Mouse (Mus musculus) liver, embryonic 11.5 days (tissue): ENCODE measurements around the gene Rab40c. TPM values are rescaled to one million over a fixed set of nuclear protein-coding genes. Genes with fewer than 3 reads are reported as not detected.

Source experiments
- ATAC-seq: fragments of 200-750 bp; cut with Nextera tagmentation; replicated peaks from 2 replicates; pipeline ENCODE4 v1.8.0; 2017; ENCODE audit warnings: moderate number of reproducible peaks, mild to moderate bottlenecking, moderate TSS enrichment, moderate library complexity; ENCODE audit not compliant: low FRiP score
- DNase-seq: peaks from one replicate; pipeline ENCODE4 v3.0.0-alpha.2; 2017; ENCODE audit warnings: low spot score
- H3K27ac ChIP-seq: fragments of 300-500 bp; sonication (generic); 2 replicates; pipeline ENCODE4 v1.5.1; 2014; ENCODE audit warnings: mild to moderate bottlenecking, low read depth, low read length, control low read depth
- H3K27me3 ChIP-seq: fragments of 300-500 bp; sonication (generic); replicated peaks from 2 replicates; pipeline ENCODE4 v1.6.1; 2014; ENCODE audit warnings: low read length, mixed read lengths; ENCODE audit not compliant: control insufficient read depth, insufficient read depth
- H3K36me3 ChIP-seq: fragments of 300-500 bp; sonication (generic); 2 replicates; pipeline ENCODE4 v1.6.1; 2014; ENCODE audit warnings: mild to moderate bottlenecking, low read length, moderate library complexity, mixed read lengths; ENCODE audit not compliant: control insufficient read depth, insufficient read depth
- H3K4me1 ChIP-seq: fragments of 300-500 bp; sonication (generic); replicated peaks from 2 replicates; pipeline ENCODE4 v1.6.1; 2014; ENCODE audit warnings: low read length, mixed read lengths; ENCODE audit not compliant: control insufficient read depth, insufficient read depth
- H3K4me2 ChIP-seq: fragments of 300-500 bp; sonication (generic); 2 replicates; pipeline ENCODE4 v1.6.1; 2014; ENCODE audit warnings: mild to moderate bottlenecking, control low read depth, moderate library complexity
- H3K4me3 ChIP-seq: fragments of 300-500 bp; sonication (generic); 2 replicates; pipeline ENCODE4 v1.5.1; 2014; ENCODE audit warnings: low read depth, low read length, control low read depth
- H3K9ac ChIP-seq: fragments of 300-500 bp; sonication (generic); 2 replicates; pipeline ENCODE4 v1.6.1; 2014; ENCODE audit warnings: low read depth, low read length, control low read depth
- H3K9me3 ChIP-seq: fragments of 300-500 bp; sonication (generic); 2 replicates; pipeline ENCODE4 v1.6.1; 2016; ENCODE audit warnings: low read length, inconsistent platforms, mixed read lengths; ENCODE audit not compliant: control insufficient read depth
- WGBS: fragments of 180-500 bp; shearing (Covaris S2); extraction: QIAGEN DNeasy Blood & Tissue Kit; methylation state at CpG from one replicate; pipeline ENCODE4 v1.1.7; 2014; 5-methylcytosine and 5-hydroxymethylcytosine counted together
- polyA plus RNA-seq: library from polyadenylated mRNA; unstranded; fragments of >200 nt; fragmentation: Nextera tagmentation; extraction: Ambion mirVana; gene quantifications from 2 replicates; pipeline ENCODE4 v1.2.1, GENCODE M21; 2014

Rab40c gene
- polyA plus RNA-seq, 1 experiment from 2014 or later: 10.7 TPM

DNA sequence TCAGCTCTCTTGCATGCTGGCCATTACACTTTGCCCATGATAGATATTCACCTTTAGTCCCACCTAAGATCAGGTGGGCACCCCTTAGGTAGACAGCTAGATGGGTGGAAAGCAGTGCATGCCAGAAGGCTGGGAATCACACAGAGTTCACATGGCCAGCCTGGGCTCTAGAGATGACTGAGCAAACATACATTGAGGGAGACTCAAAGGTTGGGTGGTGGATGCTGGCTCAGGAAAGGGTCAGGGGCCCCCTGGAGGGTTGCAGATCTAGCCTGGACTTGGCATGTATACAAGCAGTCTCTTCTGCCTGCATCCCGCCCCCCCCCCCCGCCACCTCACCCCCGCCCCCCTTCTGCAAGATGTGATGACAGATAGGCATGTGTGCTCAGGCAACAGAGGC, 31.2 kb upstream of the Rab40c start:
- Histone ChIP-seq H3K4me3 (no peak overlapping the region; the same call in 1 of the 2 replicates), H3K4me2 (peak overlapping the region; percentile 85; the same call in 1 of the 2 replicates), H3K9me3 (no peaks in the 10 kb centered on the region), H3K27ac (no peak overlapping the region), H3K4me1 (peaks cover 43% of the 10 kb centered on the region), H3K9ac (no peak overlapping the region), H3K27me3 (peaks cover 42% of the 10 kb centered on the region), H3K36me3 (no peaks in the 10 kb centered on the region)
- ATAC-seq (no peak; the same call in 1 of the 2 replicates), DNase-seq (no peak)
- 0% methylated on average over 3 of the region's 3 CpGs for WGBS

DNA sequence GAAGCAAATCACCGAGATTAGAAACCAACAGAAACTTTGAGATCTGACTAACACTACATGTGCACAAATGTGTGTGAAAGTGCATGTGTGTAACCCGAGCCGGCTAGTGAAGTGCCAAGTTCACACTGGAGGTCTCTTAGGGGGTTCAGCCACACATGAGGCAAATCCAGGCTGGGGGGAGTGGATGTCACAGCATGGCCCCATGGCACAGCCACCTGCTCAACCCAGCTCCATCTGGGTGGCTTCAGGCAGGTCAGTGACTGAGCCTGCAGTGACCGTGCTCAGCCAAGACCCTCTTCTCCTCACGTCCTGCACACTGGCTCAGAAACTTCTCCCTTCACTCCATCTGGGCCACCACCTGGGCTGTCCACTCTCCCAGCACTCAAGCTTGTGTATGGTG, 30.5 kb upstream of the Rab40c start:
- no peaks in the 10 kb centered on the region for H3K36me3 ChIP-seq
- WGBS: 78% methylated on average over 5 of the region's 5 CpGs
- peaks cover 48% of the 10 kb centered on the region for H3K4me1 ChIP-seq
- no peak overlapping the region for H3K9ac ChIP-seq
- no peak overlapping the region for H3K4me2 ChIP-seq
- no peak for DNase-seq
- ATAC-seq: no peak
- no peak overlapping the region for H3K27ac ChIP-seq
- H3K4me3 ChIP-seq: no peak overlapping the region
- H3K9me3 ChIP-seq: no peaks in the 10 kb centered on the region
- H3K27me3 ChIP-seq: peaks cover 42% of the 10 kb centered on the region

DNA sequence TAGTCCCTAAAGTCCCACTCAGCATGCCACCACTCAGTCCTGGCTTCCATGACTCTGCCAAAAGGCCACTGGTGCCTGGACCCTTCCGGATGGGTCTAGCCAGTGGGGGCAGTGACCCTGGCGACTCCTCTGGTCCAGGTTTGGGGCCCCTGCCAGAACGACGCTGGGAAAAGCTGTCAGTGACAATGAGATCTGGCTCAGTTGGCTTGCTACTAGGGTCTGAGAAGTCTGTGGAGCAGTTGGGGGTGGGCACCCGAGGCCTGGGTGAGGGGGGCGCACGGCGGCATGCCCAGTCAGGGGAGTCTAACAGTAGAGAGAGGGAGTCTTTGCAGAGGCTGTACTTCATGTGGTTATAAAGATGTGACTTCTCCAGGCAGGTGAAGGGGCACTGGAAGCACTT, 28.5 kb upstream of the Rab40c start:
- peaks cover 33% of the 10 kb centered on the region for H3K27me3 ChIP-seq
- peak overlapping the region; percentile 39; the same call in 1 of the 2 replicates for H3K4me2 ChIP-seq
- no peak overlapping the region for H3K4me3 ChIP-seq
- H3K4me1 ChIP-seq: peaks cover 66% of the 10 kb centered on the region
- DNase-seq: no peak
- WGBS: 75% methylated on average over 8 of the region's 8 CpGs
- peak overlapping the region; percentile 58 for H3K9ac ChIP-seq
- H3K9me3 ChIP-seq: no peaks in the 10 kb centered on the region
- peak overlapping the region; percentile 33 for H3K27ac ChIP-seq
- no peak for ATAC-seq
- H3K36me3 ChIP-seq: no peaks in the 10 kb centered on the region

DNA sequence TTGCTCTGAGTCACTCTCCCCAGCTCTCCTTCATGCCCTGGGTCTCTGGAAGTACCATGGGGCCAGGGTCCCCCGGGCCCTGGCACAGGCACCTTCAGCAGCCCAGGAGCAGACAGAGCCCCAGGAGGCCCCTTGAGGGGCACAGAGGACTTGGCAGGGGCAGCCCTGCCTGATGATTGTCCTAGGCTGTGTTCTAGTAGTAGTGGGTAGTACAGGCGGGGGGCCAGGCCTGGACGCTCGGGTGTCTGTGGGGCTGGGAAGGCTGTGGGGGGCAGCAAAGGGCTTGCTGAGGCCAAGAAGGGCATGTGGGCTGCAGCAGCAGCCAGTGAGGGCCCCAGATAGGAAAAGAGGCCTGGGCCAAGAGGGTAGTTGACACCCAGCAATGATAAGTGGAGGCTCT, 28.0 kb upstream of the Rab40c start:
- 80% methylated on average over 4 of the region's 4 CpGs for WGBS
- DNase-seq: no peak
- Histone ChIP-seq H3K4me2 (peak overlapping the region; percentile 39), H3K4me1 (peaks cover 67% of the 10 kb centered on the region), H3K27me3 (peaks cover 28% of the 10 kb centered on the region), H3K36me3 (no peaks in the 10 kb centered on the region), H3K9ac (peak overlapping the region; percentile 58), H3K27ac (peak overlapping the region; percentile 33), H3K4me3 (no peak overlapping the region), H3K9me3 (no peaks in the 10 kb centered on the region)
- 0 out of 2 replicates have a peak, but pooled peaks have one; percentile 19 for ATAC-seq

DNA sequence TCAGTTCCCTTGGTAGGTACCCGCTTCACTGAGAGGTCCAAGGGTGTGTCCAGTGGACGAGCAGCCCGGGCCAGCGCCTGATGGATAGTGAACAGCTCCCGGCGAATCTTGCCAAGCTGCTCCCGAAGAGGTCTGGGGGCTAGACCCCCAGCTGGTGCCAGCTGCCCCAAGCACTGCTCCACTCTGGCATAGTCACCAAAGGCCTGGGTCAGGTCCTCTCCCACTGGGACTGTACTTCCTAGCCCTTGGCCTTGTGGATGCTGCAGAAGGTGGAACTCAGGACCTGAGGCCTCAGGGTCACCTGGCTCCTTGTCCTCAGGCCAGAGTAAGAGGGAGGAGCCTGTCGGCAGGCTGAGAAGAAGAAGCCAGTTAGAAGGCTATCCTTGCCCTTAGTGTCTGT, 27.4 kb upstream of the Rab40c start:
- H3K4me2 ChIP-seq: peak overlapping the region; percentile 39
- H3K4me1 ChIP-seq: peaks cover 61% of the 10 kb centered on the region
- peak overlapping the region; percentile 33 for H3K27ac ChIP-seq
- DNase-seq (no peak), ATAC-seq (no peak)
- H3K4me3 ChIP-seq: no peak overlapping the region
- H3K36me3 ChIP-seq: no peaks in the 10 kb centered on the region
- H3K9me3 ChIP-seq: no peaks in the 10 kb centered on the region
- WGBS: 81% methylated on average over 8 of the region's 8 CpGs
- peaks cover 21% of the 10 kb centered on the region for H3K27me3 ChIP-seq
- peak overlapping the region; percentile 58 for H3K9ac ChIP-seq

DNA sequence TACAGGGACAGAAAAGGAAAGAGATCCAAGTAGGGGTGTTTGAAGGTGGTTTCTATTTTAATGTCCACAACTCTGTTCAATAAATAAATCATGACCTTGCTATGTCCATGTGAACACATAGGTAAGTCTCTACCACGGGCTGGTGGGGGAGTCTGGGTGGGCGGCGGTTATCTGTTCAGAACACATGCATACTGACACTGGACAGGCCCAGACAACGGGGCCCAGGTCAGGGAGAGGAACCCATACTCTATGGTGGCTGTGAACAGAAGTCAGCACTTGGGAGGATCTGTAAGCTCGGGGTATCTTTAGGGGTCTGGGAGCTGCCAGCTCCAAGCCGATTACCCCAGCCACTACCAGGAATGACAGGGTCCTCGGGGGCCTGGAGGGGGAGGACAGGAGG, 26.8 kb upstream of the Rab40c start:
- H3K36me3 ChIP-seq: no peaks in the 10 kb centered on the region
- H3K27me3 ChIP-seq: peaks cover 16% of the 10 kb centered on the region
- 46% methylated on average over 7 of the region's 7 CpGs for WGBS
- H3K9ac ChIP-seq: peak overlapping the region; percentile 58
- H3K9me3 ChIP-seq: no peaks in the 10 kb centered on the region
- no peak overlapping the region for H3K4me3 ChIP-seq
- DNase-seq: no peak
- peak overlapping the region; percentile 73 for H3K27ac ChIP-seq
- peak overlapping the region; percentile 39 for H3K4me2 ChIP-seq
- peak; percentile 39; the same call in 1 of the 2 replicates for ATAC-seq
- peaks cover 57% of the 10 kb centered on the region for H3K4me1 ChIP-seq

DNA sequence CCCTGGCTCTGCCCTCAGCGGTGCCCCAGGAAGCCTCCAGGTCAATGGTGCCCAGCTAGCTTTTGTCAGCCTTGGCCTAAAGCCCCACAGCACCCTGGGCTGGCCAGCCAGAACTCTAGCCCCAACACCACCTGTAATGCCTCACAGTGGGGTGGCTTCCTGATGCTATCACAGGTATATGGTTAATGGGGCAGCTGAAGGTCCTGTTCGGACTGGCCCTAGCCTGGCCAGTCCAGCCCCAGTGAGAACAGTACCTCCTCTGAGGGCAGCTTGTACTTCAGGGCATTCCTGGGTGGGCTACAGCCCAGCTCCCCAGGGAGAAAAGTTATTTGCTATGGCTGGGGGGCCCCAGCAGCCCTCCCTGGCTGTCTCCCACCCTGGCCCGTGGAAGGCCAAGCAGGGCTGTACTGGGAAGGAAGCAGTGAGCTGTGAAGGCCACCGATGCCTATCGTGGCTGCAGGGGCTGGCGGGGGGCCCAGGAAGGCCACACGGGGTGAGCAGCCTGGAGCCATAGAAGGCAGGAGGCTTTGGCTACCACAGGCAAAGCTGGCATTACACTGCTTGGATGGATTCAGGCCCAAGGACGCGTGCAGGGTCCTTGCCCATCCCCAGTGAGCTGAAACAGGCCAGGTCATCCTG, 26.1 kb upstream of the Rab40c start:
- H3K9me3 ChIP-seq: no peaks in the 10 kb centered on the region
- WGBS: 83% methylated on average over 9 of the region's 9 CpGs
- no peaks in the 10 kb centered on the region for H3K36me3 ChIP-seq
- H3K27me3 ChIP-seq: peaks cover 9% of the 10 kb centered on the region
- H3K4me2 ChIP-seq: peak overlapping the region; percentile 12; the same call in 1 of the 2 replicates
- H3K4me1 ChIP-seq: peaks cover 53% of the 10 kb centered on the region
- H3K9ac ChIP-seq: peak overlapping the region; percentile 39; the same call in 1 of the 2 replicates
- DNase-seq (no peak), ATAC-seq (no peak)
- no peak overlapping the region for H3K4me3 ChIP-seq
- peak overlapping the region; percentile 73 for H3K27ac ChIP-seq

DNA sequence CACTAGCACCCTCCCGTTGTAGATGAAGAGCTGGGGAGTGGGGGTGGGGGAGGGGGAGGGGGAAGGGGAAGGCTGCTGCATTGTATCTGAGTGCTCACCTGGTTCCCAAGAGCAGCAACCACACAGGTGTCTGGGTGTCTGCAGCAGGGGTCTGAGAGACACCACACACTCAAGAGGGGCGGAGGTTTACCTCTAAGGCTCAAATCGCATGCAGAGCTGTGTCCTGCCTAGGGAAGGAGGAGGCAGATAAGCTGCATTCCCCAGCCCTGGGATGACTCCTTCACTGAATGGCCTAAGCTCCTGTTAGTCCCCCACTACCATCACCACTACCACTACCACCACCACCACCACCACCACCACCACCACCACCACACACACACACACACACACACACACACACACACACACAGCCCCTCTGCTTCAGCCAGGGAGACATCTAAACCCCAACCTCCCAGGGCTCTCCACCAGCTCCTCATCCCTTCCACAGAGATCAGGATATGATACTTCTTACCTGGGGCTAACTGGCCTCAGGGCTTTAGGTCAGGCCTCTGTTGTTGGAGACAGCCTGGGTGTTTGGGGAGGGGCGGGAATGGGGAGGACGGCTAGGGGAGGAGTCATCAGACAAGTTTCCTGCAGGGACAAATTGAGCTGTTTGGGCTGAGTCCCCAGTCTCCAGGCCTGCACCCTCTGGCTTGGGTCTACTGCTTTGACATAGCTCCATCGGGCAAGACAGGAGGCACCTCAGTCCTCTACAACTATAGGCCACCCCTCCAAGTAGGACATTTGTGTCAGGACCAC, 25.0 kb upstream of the Rab40c start, which contains the start of the genes Pigq and Nhlrc4:
Gene Pigq, minus strand, starts transcription at position 571 of the 798 bp plus-strand sequence.
Gene Nhlrc4, minus strand, starts transcription at position 596 of the 798 bp plus-strand sequence.
- H3K4me2 ChIP-seq: peak within 1 kb of the TSS; percentile 79
- H3K4me3 ChIP-seq: peak within 1 kb of the TSS; percentile 78
- no peaks in the 10 kb centered on the region; the same call in 1 of the 2 replicates for H3K27me3 ChIP-seq
- peaks cover 55% of the 10 kb centered on the region for H3K4me1 ChIP-seq
- peak within 1 kb of the TSS; percentile 93 for H3K27ac ChIP-seq
- DNase-seq (no peak), ATAC-seq (peak; percentile 38; the same call in 1 of the 2 replicates)
- peaks cover 2% of the 10 kb centered on the region; the same call in 1 of the 2 replicates for H3K36me3 ChIP-seq
- 45% methylated on average over 6 of the region's 6 CpGs for WGBS
- no peaks in the 10 kb centered on the region for H3K9me3 ChIP-seq
- peak within 1 kb of the TSS; percentile 61 for H3K9ac ChIP-seq
